Mouse (Mus musculus) midbrain, postnatal 0 days (tissue): ENCODE results near the gene Fastkd5. TPM values are rescaled to one million over a fixed set of nuclear protein-coding genes. Genes with fewer than 3 reads are reported as not detected.
A peak's percentile ranks its signal among the peaks of the same experiment; 100 is the strongest.

ENCODE experiments used
- ATAC-seq: fragments of 200-750 bp; cut with Nextera tagmentation; 2 replicates; pipeline ENCODE4 v1.8.0; 2017; ENCODE audit warnings: moderate number of reproducible peaks, mild to moderate bottlenecking, moderate TSS enrichment, moderate library complexity; ENCODE audit not compliant: low FRiP score
- DNase-seq: peaks from one replicate; pipeline ENCODE4 v3.0.0-alpha.2; 2015; ENCODE audit warnings: low spot score
- H3K27ac ChIP-seq: fragments of 300-500 bp; sonication (generic); 2 replicates; pipeline ENCODE4 v1.5.1; 2014; ENCODE audit warnings: low read depth, mild to moderate bottlenecking, low read length, mixed read lengths
- H3K27me3 ChIP-seq: fragments of 300-500 bp; sonication (generic); 2 replicates; pipeline ENCODE4 v1.6.1; 2014; ENCODE audit warnings: low read length, control low read depth, mixed read lengths; ENCODE audit not compliant: insufficient read depth
- H3K36me3 ChIP-seq: fragments of 300-500 bp; sonication (generic); 2 replicates; pipeline ENCODE4 v1.6.1; 2014; ENCODE audit warnings: low read length, control low read depth, mixed read lengths; ENCODE audit not compliant: insufficient read depth
- H3K4me1 ChIP-seq: fragments of 300-500 bp; sonication (generic); 2 replicates; pipeline ENCODE4 v1.6.1; 2014; ENCODE audit warnings: mild to moderate bottlenecking, control low read depth, antibody characterized with exemption, low read length, mixed read lengths; ENCODE audit not compliant: insufficient read depth
- H3K4me2 ChIP-seq: fragments of 300-500 bp; sonication (generic); 2 replicates; pipeline ENCODE4 v1.6.1; 2014; ENCODE audit warnings: low read depth, mild to moderate bottlenecking, low read length, mixed read lengths; ENCODE audit not compliant: poor library complexity, severe bottlenecking
- H3K4me3 ChIP-seq: fragments of 300-500 bp; sonication (generic); 2 replicates; pipeline ENCODE4 v1.5.1; 2014; ENCODE audit warnings: low read depth, mild to moderate bottlenecking, low read length, moderate library complexity
- H3K9ac ChIP-seq: fragments of 300-500 bp; sonication (generic); replicated peaks from 2 replicates; pipeline ENCODE4 v1.6.1; 2014; ENCODE audit warnings: mild to moderate bottlenecking, low read length, moderate library complexity, mixed read lengths; ENCODE audit not compliant: poor library complexity, severe bottlenecking
- H3K9me3 ChIP-seq: fragments of 300-500 bp; sonication (generic); 2 replicates; pipeline ENCODE4 v1.6.1; 2016; ENCODE audit warnings: low read length, control low read depth
- CTCF ChIP-seq: IDR thresholded peaks from 2 replicates; pipeline ENCODE4 v1.5.1; 2016; ENCODE audit warnings: antibody characterized with exemption, mild to moderate bottlenecking
- WGBS: fragments of 180-500 bp; shearing (Covaris S2); extraction: QIAGEN DNeasy Blood & Tissue Kit; methylation state at CpG from one replicate; pipeline ENCODE4 v1.1.7; 2014; 5-methylcytosine and 5-hydroxymethylcytosine counted together
- polyA plus RNA-seq: library from polyadenylated mRNA; unstranded; fragments of >200 nt; fragmentation: Nextera tagmentation; extraction: Ambion mirVana; gene quantifications from 2 replicates; pipeline ENCODE4 v1.2.1, GENCODE M21; 2015
- total RNA-seq: library from RNA; depleted of rRNA; stranded (reverse); fragments of >200 nt; gene quantifications from 2 replicates; pipeline ENCODE4 v1.2.3, GENCODE M21; 2014

Fastkd5 gene
- total and polyA plus RNA-seq, 2 experiments from 2014 or later = 5.9 to 7.9 TPM

- 73% methylated on average over 3 of the region's 3 CpGs for WGBS
- Histone ChIP-seq H3K9me3 (no peaks in the 10 kb centered on the region), H3K27me3 (no peaks in the 10 kb centered on the region), H3K9ac (no peak overlapping the region), H3K4me3 (no peak overlapping the region), H3K4me2 (no peak overlapping the region), H3K27ac (no peak overlapping the region), H3K4me1 (no peaks in the 10 kb centered on the region), H3K36me3 (peaks cover 47% of the 10 kb centered on the region)
- DNase-seq (no peak), ATAC-seq (no peak)
- no peak for TF ChIP-seq CTCF
Measured at GRCm38 (mm10) chr2:130598399-130598798, 31.4 kb downstream of the Fastkd5 start.

GRCm38 (mm10) chr2:130597601-130598010, 32.2 kb downstream of the Fastkd5 start:
- no peak overlapping the region for H3K4me2 ChIP-seq
- H3K9me3 ChIP-seq = no peaks in the 10 kb centered on the region
- H3K4me1 ChIP-seq = no peaks in the 10 kb centered on the region
- H3K36me3 ChIP-seq = peaks cover 45% of the 10 kb centered on the region
- DNase-seq (peak; percentile 64), ATAC-seq (peak; percentile 52)
- no peak overlapping the region for H3K27ac ChIP-seq
- TF ChIP-seq CTCF = peak; percentile 79
- no peaks in the 10 kb centered on the region for H3K27me3 ChIP-seq
- no peak overlapping the region for H3K9ac ChIP-seq
- no peak overlapping the region for H3K4me3 ChIP-seq
- 9% methylated on average over 1 of the region's 1 CpGs for WGBS

- ATAC-seq (no peak), DNase-seq (no peak)
- whole genome bisulfite sequencing = 71% methylated on average over 1 of the region's 1 CpGs
- Histone ChIP-seq H3K36me3 (peaks cover 49% of the 10 kb centered on the region), H3K9me3 (no peaks in the 10 kb centered on the region), H3K27me3 (no peaks in the 10 kb centered on the region), H3K9ac (no peak overlapping the region), H3K27ac (no peak overlapping the region), H3K4me1 (no peaks in the 10 kb centered on the region), H3K4me2 (no peak overlapping the region), H3K4me3 (no peak overlapping the region)
- TF ChIP-seq CTCF = no peak
Measured at GRCm38 (mm10) chr2:130595596-130595995, 34.2 kb downstream of the Fastkd5 start.

- TF ChIP-seq CTCF = no peak
- Histone ChIP-seq H3K4me3 (no peak overlapping the region), H3K9ac (no peak overlapping the region), H3K4me2 (no peak overlapping the region), H3K9me3 (no peaks in the 10 kb centered on the region), H3K4me1 (no peaks in the 10 kb centered on the region), H3K27ac (no peak overlapping the region), H3K36me3 (peaks cover 28% of the 10 kb centered on the region), H3K27me3 (no peaks in the 10 kb centered on the region)
- DNase-seq (no peak), ATAC-seq (no peak)
- WGBS = 89% methylated on average over 2 of the region's 2 CpGs
Measured at GRCm38 (mm10) chr2:130591016-130591415, 38.8 kb downstream of the Fastkd5 start.

- DNase-seq = no peak
- 94% methylated on average over 2 of the region's 2 CpGs for WGBS
- H3K4me2 ChIP-seq = no peak overlapping the region
- ATAC-seq = no peak
- H3K36me3 ChIP-seq = peaks cover 20% of the 10 kb centered on the region
- H3K9me3 ChIP-seq = no peaks in the 10 kb centered on the region
- no peak overlapping the region for H3K27ac ChIP-seq
- H3K9ac ChIP-seq = no peak overlapping the region
- H3K4me3 ChIP-seq = no peak overlapping the region
- no peak for TF ChIP-seq CTCF
- H3K4me1 ChIP-seq = no peaks in the 10 kb centered on the region
- no peaks in the 10 kb centered on the region for H3K27me3 ChIP-seq
Measured at GRCm38 (mm10) chr2:130589761-130590160, 40.1 kb downstream of the Fastkd5 start.

- H3K27me3 ChIP-seq = no peaks in the 10 kb centered on the region
- DNase-seq = no peak
- H3K4me2 ChIP-seq = no peak overlapping the region
- ATAC-seq = no peak
- no peak overlapping the region for H3K9ac ChIP-seq
- peaks cover 20% of the 10 kb centered on the region for H3K36me3 ChIP-seq
- TF ChIP-seq CTCF = no peak
- no peaks in the 10 kb centered on the region for H3K9me3 ChIP-seq
- H3K27ac ChIP-seq = no peak overlapping the region
- WGBS = 54% methylated on average over 4 of the region's 4 CpGs
- no peak overlapping the region for H3K4me3 ChIP-seq
- H3K4me1 ChIP-seq = no peaks in the 10 kb centered on the region
Measured at GRCm38 (mm10) chr2:130589157-130589556, 40.7 kb downstream of the Fastkd5 start.
